Mouse (Mus musculus) mouse embryonic stem cell (cell line): ENCODE results near the gene Acrbp.
"Not testable (repeated sequence)": the region's sequence is repeated elsewhere in the genome, so short reads cannot be mapped to it uniquely, and the experiment has no call there.

Experiments
- in situ Hi-C, 2 experiments: fragments of 300-500 bp; cut with MboI; formaldehyde crosslinking; loops; 1 replicate in 1 of 2; 3 replicates in 1 of 2; pipeline ENCODE4 v1.14.3; 2019 to 2020; ENCODE audit warnings: low sequenced_read_pairs in 2 of 2, low pct_unique_long_range_greater_than_20kb in 1 of 2, mixed read lengths in 1 of 2; ENCODE audit not compliant: unreplicated experiment in 1 of 2

Gene Acrbp

GRCm38 (mm10) chr6:125049678-125050077 is at the start of gene Acrbp:
TSS of gene Acrbp (plus strand) at chr6:125049689.
- in situ Hi-C loops, result no loop called here

DNA sequence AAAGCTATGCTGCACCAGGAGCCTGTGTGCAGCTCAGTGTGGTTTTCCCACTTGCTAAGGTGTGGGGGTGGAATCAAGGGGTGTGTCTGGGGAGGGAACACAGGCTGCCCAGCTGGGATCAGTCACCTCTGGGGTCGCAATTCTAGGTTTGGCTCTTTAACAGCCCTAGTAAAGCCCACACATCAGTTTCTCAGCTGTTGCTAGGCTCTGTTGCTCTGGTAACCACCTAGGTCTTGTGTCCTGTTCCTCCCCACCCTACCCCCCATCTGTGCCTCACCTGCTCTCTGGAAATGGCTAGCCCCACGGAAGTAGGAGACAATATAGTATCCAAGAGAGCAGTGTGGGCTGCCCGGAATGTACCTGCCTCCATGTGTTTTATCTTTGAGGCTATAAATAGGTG is 45.8 kb upstream of the Acrbp start:
- in situ Hi-C loops, result no loop called here

GRCm38 (mm10) chr6:125005086-125005485 is 44.4 kb upstream of the Acrbp start:
- in situ Hi-C loops, result no loop called here

- in situ Hi-C loops, result no loop called here
Observed at GRCm38 (mm10) chr6:125008060-125008459, 41.4 kb upstream of the Acrbp start.

- in situ Hi-C loops, result no loop called here
Observed at GRCm38 (mm10) chr6:125008586-125009128, 40.8 kb upstream of the Acrbp start.

DNA sequence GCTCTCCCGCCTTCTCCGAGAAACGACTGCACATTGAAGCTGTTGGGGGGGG is 40.5 kb upstream of the Acrbp start, which contains the start of gene Zfp384:
TSS of gene Zfp384 (plus strand) at position 17 of the 52 bp plus-strand sequence.
- in situ Hi-C loops, result no loop called here

DNA sequence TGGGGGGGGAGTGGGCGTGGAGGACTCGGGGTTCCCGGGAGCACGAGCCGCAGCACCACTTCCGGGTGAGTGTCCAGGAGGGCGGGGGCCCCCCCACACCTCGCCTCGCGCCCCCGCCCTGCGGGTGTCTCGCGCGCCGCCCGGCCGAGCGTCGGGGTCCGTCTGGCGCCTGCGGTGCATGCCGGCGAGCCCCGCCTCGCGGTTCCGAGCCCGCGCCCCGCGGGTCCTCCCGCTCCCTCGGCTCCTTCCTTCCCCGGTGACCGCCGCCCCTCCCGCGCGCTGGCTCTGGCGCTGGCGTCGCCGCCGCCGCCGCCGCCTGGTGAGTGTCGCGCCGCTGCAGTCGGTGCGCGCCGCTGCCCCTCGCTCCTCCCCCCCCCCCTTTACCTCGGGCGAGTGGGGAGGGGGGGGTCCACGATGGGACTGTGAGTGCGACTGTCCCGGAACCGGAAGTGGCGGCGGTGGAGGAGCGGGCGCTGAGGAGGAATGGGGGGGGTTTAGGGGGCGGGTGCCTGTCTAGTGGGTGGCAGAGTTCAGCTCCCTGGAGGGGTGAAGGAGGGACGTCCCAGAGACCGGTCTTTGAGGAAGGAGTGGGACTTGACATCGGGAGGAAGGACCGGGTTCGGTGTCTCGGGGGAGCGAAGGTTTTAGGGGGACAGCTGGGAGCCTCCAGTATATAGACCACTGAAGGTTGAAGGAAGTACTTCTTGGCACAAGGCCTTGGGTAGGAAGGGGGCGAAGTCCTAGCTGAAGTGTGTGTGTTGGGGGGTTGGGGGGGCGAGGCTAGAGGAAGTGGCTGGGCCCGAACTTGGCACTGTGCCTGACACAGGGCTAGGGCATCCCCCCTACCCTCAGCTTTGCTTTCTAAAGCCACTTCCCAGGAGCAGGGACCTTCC is 40.1 kb upstream of the Acrbp start:
- in situ Hi-C loops, result no loop called here

- in situ Hi-C loops, result no loop called here
Observed at GRCm38 (mm10) chr6:125017682-125018081, 31.8 kb upstream of the Acrbp start.

GRCm38 (mm10) chr6:125030532-125030931 is 19.0 kb upstream of the Acrbp start:
- in situ Hi-C loops, result not testable (repeated sequence)

DNA sequence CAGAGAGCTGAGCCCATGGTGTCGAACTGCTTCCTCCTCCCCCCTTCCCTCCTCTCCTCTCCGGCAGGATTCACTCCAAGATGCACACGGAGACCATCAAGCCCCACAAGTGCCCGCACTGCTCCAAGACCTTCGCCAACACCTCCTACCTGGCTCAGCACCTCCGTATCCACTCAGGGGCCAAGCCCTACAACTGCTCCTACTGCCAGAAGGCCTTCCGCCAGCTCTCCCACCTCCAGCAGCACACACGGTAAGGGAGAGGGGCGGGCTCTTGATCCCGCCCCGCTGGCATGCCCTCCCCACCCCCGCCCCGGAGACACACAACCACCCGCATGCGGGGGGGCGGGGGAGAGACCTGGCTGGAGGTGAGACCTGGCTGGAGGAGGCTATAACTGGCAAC is 17.9 kb upstream of the Acrbp start:
- in situ Hi-C loops, result no loop called here

DNA sequence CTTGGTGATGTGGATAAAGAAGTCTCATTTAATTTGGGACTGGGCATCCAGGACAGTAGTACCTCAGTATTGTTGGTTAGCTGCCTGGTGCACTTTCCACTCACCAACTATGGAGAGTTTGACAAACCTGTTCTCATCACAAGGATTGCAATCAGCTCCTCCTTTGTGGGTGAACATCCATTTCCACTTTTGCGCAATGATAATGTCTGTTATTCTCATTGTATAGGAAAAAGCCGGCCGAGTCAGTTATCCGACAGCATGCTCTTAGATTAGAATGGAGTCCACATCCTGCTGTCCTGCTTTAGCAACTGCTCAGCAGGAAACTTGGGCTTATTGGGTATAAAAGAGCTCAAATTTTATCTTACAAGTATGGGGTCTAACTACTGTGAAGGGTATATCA is 10.8 kb upstream of the Acrbp start:
- in situ Hi-C loops, result no loop called here

- in situ Hi-C loops, result no loop called here
Observed at GRCm38 (mm10) chr6:125039131-125039530, 10.4 kb upstream of the Acrbp start.

GRCm38 (mm10) chr6:125039533-125040153 is 9.8 kb upstream of the Acrbp start, which contains the start of gene Ing4:
TSS of gene Ing4 (plus strand) at chr6:125039760.
- in situ Hi-C loops, result no loop called here

DNA sequence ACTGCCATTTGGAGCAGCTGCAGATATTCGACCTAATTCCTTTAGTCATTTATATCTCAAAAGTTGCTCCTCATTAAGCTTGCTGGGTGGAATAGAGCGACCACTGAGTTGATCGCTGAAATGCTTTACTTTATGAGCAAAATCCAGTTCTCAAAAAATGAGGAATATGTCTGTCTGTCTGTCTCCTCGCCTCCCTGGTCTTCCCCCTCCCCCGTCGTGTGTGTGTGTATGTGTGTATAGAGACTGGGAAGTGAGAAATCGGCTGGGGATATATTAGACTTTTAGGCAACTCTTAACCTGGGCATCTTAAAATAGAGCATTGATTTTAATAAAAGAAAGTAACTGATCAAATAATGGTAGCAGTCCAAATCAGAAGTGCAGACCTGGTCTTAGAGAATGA is 9.3 kb upstream of the Acrbp start:
- in situ Hi-C loops, result no loop called here

- in situ Hi-C loops, result no loop called here
Observed at GRCm38 (mm10) chr6:125041047-125041446, 8.4 kb upstream of the Acrbp start.

DNA sequence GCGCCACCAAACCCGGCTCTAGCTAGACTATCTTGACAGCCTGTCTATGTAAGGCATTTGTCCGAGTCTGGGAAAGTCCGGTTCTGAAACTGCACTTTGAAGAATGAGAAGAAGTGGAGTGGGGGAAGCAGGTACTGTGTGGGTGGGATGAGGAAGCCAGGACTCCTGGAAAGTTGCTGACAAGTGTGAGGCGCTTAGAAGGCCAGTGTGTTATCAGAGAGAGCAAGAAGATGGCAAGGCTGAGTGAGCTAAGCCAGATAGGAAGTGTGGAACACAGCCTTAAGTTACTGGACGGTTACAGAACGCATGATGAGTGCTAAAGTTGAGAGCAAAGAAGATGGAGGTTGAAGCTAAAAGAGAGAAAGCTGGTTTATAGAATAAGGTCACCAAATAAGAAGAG is 7.4 kb upstream of the Acrbp start:
- in situ Hi-C loops, result no loop called here

DNA sequence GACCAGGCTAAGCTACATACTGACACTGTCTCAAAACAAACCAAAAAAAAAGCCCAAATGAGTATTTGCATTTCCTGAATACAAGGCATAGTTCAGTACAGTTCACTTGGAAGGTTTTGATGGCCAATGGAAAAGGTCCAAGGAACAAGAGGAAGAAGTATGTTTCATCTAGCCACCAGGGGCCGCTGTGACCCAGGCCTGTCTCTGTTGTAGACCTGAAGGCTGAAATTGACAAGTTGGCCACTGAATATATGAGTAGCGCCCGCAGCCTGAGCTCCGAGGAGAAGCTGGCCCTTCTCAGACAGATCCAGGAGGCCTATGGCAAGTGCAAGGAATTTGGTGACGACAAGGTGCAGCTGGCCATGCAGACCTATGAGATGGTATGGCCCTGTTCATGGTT is 2.8 kb upstream of the Acrbp start:
- in situ Hi-C loops, result no loop called here

DNA sequence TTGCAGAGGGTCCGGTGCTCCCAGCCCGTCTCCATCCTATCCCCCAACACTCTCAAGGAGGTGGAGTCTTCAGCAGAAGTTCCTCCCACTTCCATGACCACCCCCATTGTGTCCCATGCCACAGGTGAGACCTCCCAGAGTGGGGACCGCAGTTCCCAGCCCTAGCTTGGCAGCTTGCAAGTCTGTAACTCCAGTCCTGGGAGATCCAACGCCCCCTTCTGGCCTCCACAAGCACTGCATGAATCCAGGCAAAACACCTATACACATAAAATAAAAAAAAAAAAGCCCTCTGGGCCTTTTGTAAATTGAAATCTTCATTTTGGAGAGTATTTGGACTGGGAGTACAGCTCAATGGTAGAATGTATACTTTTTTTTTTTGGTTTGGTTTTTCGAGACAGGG is 1.7 kb downstream of the Acrbp start:
- in situ Hi-C loops, result no loop called here

DNA sequence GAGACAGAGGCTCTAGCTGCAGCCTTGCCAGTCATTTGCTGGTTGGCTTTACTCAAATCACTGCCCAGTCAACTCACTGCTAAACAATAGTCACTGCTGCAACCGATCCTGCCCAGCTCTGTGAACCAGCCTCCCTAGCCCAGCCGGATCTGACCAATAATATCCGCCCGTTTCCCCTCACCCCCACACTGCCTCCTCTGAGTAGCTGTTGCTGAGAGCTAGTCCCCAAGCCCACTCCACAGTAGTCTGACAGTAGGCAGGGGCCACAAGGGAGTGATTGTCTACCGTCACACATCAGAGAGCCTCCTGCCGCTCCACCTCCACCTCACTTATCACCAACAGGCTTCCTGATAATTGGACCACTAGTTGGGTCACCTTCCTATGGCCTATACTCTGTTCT is 12.0 kb downstream of the Acrbp start:
- in situ Hi-C loops, result no loop called here

DNA sequence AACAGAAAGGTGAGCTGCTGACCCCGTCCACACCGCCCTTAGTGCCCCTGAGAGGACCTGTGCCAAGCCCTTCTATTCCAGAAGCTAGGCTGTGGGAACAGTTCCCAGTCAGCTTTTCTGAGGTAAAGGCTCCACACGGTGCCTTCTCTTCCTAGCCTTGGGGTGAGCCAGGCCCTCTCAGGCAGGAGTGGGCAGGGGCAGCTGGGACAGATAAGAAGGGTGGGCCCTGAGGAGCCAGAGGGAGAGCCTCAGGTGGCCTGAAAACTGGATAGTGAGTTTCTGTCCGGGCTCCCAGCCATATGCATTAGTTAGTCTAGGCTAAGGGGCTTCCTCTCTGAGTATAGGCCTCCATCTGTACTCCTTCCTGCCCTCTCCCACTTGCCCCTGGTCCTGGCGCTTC is 13.0 kb downstream of the Acrbp start:
- in situ Hi-C loops, result no loop called here
